Mouse (Mus musculus): ENCODE measurements around the gene Cnn3. TPM values are rescaled to one million over a fixed set of nuclear protein-coding genes. Genes with fewer than 3 reads are reported as not detected.

Cnn3 gene
- polyA plus RNA-seq, 1 experiment from 2014 or later = 944 TPM

DNA sequence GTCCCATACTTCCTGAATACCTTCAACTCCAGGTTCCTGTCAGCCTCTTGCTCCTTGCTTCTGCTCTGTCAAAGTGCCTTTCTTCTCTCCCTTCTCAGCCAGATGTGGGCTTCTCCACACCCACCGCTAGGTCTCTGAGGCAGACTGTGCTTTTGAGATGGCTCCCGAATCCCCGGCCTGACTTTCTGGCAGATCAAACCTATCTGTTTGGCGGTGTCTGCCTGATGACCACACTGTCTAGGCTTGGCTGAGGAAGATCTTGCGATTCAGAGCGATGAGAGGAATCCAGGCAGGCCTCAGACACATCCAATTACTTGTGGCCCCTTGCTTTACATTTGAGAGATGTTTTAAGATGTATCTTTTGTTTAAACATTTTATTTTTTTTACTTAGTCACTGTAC lies 24.2 kb upstream of the Cnn3 start:
- H3K27ac ChIP-seq = no peak overlapping the region
- no peak overlapping the region for H3K9ac ChIP-seq
- 80% methylated on average over 6 of the region's 6 CpGs for WGBS
- H3K27me3 ChIP-seq = no peaks in the 10 kb centered on the region
- H3K4me2 ChIP-seq (replicated peaks) = no peak overlapping the region
- peaks cover 8% of the 10 kb centered on the region for H3K4me1 ChIP-seq
- no peak for ATAC-seq (ENCODE audit: low FRiP score, low read depth)
- H3K9me3 ChIP-seq = no peaks in the 10 kb centered on the region
- H3K36me3 ChIP-seq = no peaks in the 10 kb centered on the region
- no peak overlapping the region for H3K4me3 ChIP-seq

DNA sequence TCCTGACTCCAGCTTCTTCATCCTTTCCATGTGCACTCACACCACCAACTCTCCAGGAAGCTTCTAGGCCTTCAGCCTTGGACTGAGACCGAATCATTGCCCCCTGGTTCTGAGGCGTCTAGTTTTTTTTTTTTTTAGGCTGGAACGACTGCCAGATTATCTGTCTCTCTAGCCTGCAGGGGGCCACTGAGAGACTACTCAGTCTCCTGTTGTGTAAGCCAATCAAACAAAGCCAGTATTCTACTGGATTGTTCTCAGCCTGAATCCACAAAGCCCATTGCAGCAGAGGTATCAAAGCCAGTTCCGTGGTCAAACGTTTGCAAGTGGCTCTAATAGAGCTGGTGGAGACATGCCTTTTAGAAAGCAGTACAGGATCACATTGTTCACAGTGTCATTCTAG lies 22.8 kb upstream of the Cnn3 start:
- peaks cover 7% of the 10 kb centered on the region; the same call in 1 of the 2 replicates for H3K4me1 ChIP-seq
- H3K36me3 ChIP-seq = no peaks in the 10 kb centered on the region
- WGBS = 57% methylated on average over 5 of the region's 5 CpGs

GRCm38 (mm10) chr3:121405101-121405500 lies 21.2 kb upstream of the Cnn3 start:
- Histone ChIP-seq H3K36me3 (no peaks in the 10 kb centered on the region), H3K9me3 (no peaks in the 10 kb centered on the region), H3K4me1 (peaks cover 7% of the 10 kb centered on the region; the same call in 1 of the 2 replicates), H3K9ac (no peak overlapping the region), H3K4me3 (no peak overlapping the region), H3K27ac (no peak overlapping the region), H3K27me3 (no peaks in the 10 kb centered on the region), H3K4me2 (replicated peaks) (no peak overlapping the region)
- ATAC-seq (ENCODE audit: low FRiP score, low read depth) = no peak
- 72% methylated on average over 5 of the region's 5 CpGs for WGBS

More for the DNA sequence above, 22.8 kb upstream of the Cnn3 start:
- Histone ChIP-seq H3K27me3 (no peaks in the 10 kb centered on the region), H3K4me3 (no peak overlapping the region), H3K27ac (no peak overlapping the region), H3K9me3 (no peaks in the 10 kb centered on the region), H3K9ac (no peak overlapping the region), H3K4me2 (replicated peaks) (no peak overlapping the region)
- ATAC-seq (ENCODE audit: low FRiP score, low read depth) = no peak

DNA sequence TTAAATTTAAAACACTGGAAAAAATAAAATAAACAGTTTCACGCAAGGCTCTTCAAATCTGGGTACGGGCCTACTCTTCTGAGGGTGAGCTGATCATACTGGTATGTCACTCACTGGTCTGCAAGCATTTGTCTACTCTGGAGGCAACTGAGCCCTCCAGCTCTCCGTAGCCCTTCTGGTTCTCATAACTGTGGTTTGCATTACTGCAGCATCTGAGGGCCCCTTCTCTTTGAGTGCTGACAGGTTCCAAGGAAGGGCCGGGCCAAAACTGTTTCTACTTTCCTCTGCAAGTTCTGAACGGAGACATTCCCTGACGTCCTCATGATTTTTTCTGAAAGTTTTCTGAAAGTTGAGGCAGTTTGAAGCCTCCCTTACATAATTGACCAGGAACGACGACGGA lies 18.9 kb upstream of the Cnn3 start:
- H3K4me3 ChIP-seq = no peak overlapping the region
- peaks cover 7% of the 10 kb centered on the region; the same call in 1 of the 2 replicates for H3K4me1 ChIP-seq
- no peak for ATAC-seq (ENCODE audit: low FRiP score, low read depth)
- H3K27ac ChIP-seq = no peak overlapping the region; the same call in 1 of the 2 replicates
- H3K36me3 ChIP-seq = no peaks in the 10 kb centered on the region
- no peaks in the 10 kb centered on the region for H3K9me3 ChIP-seq
- no peaks in the 10 kb centered on the region for H3K27me3 ChIP-seq
- H3K9ac ChIP-seq = no peak overlapping the region
- 63% methylated on average over 9 of the region's 9 CpGs for WGBS
- no peak overlapping the region for H3K4me2 ChIP-seq (replicated peaks)

DNA sequence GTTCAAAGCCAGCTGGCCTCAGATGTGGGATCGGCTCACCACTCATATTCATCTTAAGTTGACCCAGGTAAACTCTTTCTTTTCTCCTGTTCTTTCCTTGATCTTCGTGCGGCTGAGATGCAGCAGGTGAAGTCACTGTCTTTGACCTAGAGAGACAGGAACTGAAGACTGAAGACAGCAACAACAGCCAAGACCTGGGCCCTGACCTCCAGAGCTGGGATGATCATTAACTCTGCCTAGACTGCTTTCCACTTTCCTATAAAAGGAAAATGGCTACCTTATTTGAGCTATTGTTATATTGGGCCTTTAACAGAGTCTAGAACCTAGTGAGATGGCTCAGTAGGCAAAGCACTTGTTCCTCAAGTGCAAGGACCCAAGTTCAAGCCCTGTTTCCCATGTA lies 17.9 kb upstream of the Cnn3 start:
- Histone ChIP-seq H3K9me3 (no peaks in the 10 kb centered on the region), H3K27me3 (no peaks in the 10 kb centered on the region), H3K36me3 (no peaks in the 10 kb centered on the region), H3K4me2 (replicated peaks) (no peak overlapping the region), H3K4me1 (peaks cover 7% of the 10 kb centered on the region; the same call in 1 of the 2 replicates), H3K9ac (no peak overlapping the region), H3K4me3 (no peak overlapping the region), H3K27ac (no peak overlapping the region)
- ATAC-seq (ENCODE audit: low FRiP score, low read depth) = no peak
- WGBS = 94% methylated on average over 3 of the region's 3 CpGs

- Histone ChIP-seq H3K9me3 (no peaks in the 10 kb centered on the region), H3K4me3 (no peak overlapping the region), H3K27ac (no peak overlapping the region), H3K4me1 (peaks cover 6% of the 10 kb centered on the region; the same call in 1 of the 2 replicates), H3K27me3 (no peaks in the 10 kb centered on the region), H3K4me2 (replicated peaks) (no peak overlapping the region), H3K9ac (no peak overlapping the region), H3K36me3 (no peaks in the 10 kb centered on the region)
- ATAC-seq (ENCODE audit: low FRiP score, low read depth) = no peak
- 40% methylated on average over 6 of the region's 6 CpGs for WGBS
These were observed 14.8 kb upstream of the Cnn3 start for GRCm38 (mm10) chr3:121411450-121411849.

GRCm38 (mm10) chr3:121416171-121417154 lies 9.8 kb upstream of the Cnn3 start:
- Histone ChIP-seq H3K27ac (no peak overlapping the region), H3K4me2 (replicated peaks) (no peak overlapping the region), H3K4me1 (peaks cover 9% of the 10 kb centered on the region), H3K9me3 (no peaks in the 10 kb centered on the region; the same call in 1 of the 2 replicates), H3K36me3 (no peaks in the 10 kb centered on the region), H3K27me3 (no peaks in the 10 kb centered on the region), H3K4me3 (no peak overlapping the region), H3K9ac (no peak overlapping the region)
- no peak for ATAC-seq (ENCODE audit: low FRiP score, low read depth)
- WGBS = 68% methylated on average over 5 of the region's 5 CpGs

DNA sequence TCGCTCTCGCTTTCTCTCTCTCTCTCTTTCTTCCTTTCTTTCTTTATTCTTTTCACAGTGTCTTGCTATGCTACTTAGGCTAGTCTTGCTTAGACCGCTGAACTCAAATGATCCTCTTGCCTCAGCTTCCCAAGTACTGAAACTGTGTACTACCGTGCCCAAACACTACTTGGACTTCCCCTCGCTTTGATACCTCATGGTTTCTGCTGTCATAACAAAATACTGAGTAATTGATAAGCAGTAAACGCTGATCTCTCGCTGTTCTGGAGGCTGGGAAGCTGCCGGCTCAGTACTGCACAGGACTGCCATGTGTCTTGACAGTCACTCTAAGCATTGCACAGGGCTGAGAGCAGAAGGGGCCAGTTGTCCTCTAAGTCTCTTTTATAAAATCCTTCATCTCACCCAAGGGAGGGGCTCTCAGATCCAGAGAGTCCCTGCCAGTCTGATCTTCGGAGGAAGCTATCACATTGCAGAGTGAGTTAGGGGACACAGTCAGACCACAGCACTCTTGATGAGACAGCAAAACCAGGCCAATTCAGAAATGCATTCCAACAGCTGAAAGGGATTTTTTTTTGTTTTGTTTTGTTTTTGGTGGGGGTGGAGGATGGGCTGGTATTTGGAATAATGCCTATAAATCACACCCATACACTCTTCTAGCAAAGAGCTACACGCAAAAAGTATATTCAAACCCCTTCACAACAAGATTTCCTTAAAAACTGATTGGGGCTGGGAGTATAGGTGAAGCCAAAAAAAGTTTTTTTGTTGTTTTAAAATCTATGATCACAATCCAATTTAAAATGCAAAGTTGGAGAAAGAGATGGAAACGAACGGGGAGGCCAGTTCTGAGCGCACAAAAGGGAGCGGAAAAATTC lies 8.7 kb upstream of the Cnn3 start:
- H3K4me3 ChIP-seq = no peak overlapping the region
- WGBS = 74% methylated on average over 14 of the region's 14 CpGs
- H3K27me3 ChIP-seq = no peaks in the 10 kb centered on the region
- H3K4me2 ChIP-seq (replicated peaks) = no peak overlapping the region
- no peaks in the 10 kb centered on the region; the same call in 1 of the 2 replicates for H3K9me3 ChIP-seq
- ATAC-seq (ENCODE audit: low FRiP score, low read depth) = no peak
- no peaks in the 10 kb centered on the region for H3K36me3 ChIP-seq
- H3K4me1 ChIP-seq = peaks cover 9% of the 10 kb centered on the region
- H3K27ac ChIP-seq = peak overlapping the region; percentile 44; the same call in 1 of the 2 replicates
- H3K9ac ChIP-seq = no peak overlapping the region

- H3K27me3 ChIP-seq = no peaks in the 10 kb centered on the region
- H3K9me3 ChIP-seq = no peaks in the 10 kb centered on the region; the same call in 1 of the 2 replicates
- no peaks in the 10 kb centered on the region for H3K36me3 ChIP-seq
- H3K4me2 ChIP-seq (replicated peaks) = no peak overlapping the region
- H3K4me1 ChIP-seq = peaks cover 9% of the 10 kb centered on the region
- H3K27ac ChIP-seq = peak overlapping the region; percentile 44; the same call in 1 of the 2 replicates
- H3K4me3 ChIP-seq = no peak overlapping the region
- 0 out of 2 replicates have a peak, but pooled peaks have one; percentile 45 for ATAC-seq (ENCODE audit: low FRiP score, low read depth)
- 56% methylated on average over 6 of the region's 6 CpGs for WGBS
- no peak overlapping the region for H3K9ac ChIP-seq
These were observed 8.1 kb upstream of the Cnn3 start for GRCm38 (mm10) chr3:121418251-121418601.

- Histone ChIP-seq H3K27ac (no peak overlapping the region), H3K9me3 (no peaks in the 10 kb centered on the region; the same call in 1 of the 2 replicates)
- 66% methylated on average over 9 of the region's 9 CpGs for WGBS
These were observed 7.4 kb upstream of the Cnn3 start for GRCm38 (mm10) chr3:121418850-121419435.

DNA sequence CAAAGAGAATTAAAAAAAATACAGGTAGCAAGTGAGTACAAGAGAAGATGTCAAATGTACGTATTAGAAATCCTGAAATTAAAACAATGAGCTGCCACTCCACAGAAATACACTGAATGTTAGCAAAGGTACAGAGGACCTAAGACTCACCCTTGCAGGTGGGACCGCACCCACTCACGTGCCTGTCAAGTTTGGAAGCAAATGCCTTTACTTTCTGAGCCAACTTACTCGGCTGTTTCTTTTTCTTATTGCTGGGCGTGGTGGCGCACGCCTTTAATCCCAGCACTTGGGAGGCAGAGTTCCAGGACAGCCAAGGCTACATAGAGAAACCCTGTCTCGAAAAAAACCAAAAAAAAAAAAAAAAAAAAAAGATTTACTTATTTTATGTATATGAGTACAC lies 3.9 kb upstream of the Cnn3 start:
- Histone ChIP-seq H3K9ac (no peak overlapping the region), H3K9me3 (no peaks in the 10 kb centered on the region; the same call in 1 of the 2 replicates), H3K4me2 (replicated peaks) (no peak overlapping the region), H3K27me3 (no peaks in the 10 kb centered on the region), H3K27ac (no peak overlapping the region), H3K36me3 (no peaks in the 10 kb centered on the region), H3K4me1 (peaks cover 19% of the 10 kb centered on the region), H3K4me3 (no peak overlapping the region)
- no peak for ATAC-seq (ENCODE audit: low FRiP score, low read depth)
- WGBS = 82% methylated on average over 8 of the region's 8 CpGs

More at GRCm38 (mm10) chr3:121418850-121419435, 7.4 kb upstream of the Cnn3 start:
- no peak; the same call in 1 of the 2 replicates for ATAC-seq (ENCODE audit: low FRiP score, low read depth)
- H3K4me3 ChIP-seq = no peak overlapping the region
- H3K36me3 ChIP-seq = no peaks in the 10 kb centered on the region
- peaks cover 9% of the 10 kb centered on the region for H3K4me1 ChIP-seq
- no peak overlapping the region for H3K9ac ChIP-seq
- no peaks in the 10 kb centered on the region for H3K27me3 ChIP-seq
- no peak overlapping the region; the same call in 1 of the 2 replicates for H3K4me2 ChIP-seq (replicated peaks)

All from limb, embryonic 13.5 days (tissue).